Mouse (Mus musculus) forebrain, postnatal 0 days (tissue): ENCODE measurements around the gene Tpsb2. TPM values are rescaled to one million over a fixed set of nuclear protein-coding genes. Genes with fewer than 3 reads are reported as not detected.
A peak's percentile ranks its signal among the peaks of the same experiment; 100 is the strongest.

Source experiments
- ATAC-seq: fragments of 200-750 bp; cut with Nextera tagmentation; 2 replicates; pipeline ENCODE4 v1.8.0; 2017; ENCODE audit warnings: mild to moderate bottlenecking, moderate library complexity
- DNase-seq: peaks from one replicate; pipeline ENCODE4 v3.0.0-alpha.2; 2015
- H3K27ac ChIP-seq: fragments of 300-500 bp; sonication (generic); 2 replicates; pipeline ENCODE4 v1.5.1; 2014; ENCODE audit warnings: low read depth, mild to moderate bottlenecking, antibody characterized with exemption, low read length, moderate library complexity, mixed read lengths
- H3K27me3 ChIP-seq: fragments of 300-500 bp; sonication (generic); 2 replicates; pipeline ENCODE4 v1.6.1; 2014; ENCODE audit warnings: mild to moderate bottlenecking, low read length, mixed read lengths; ENCODE audit not compliant: insufficient read depth
- H3K36me3 ChIP-seq: fragments of 300-500 bp; sonication (generic); 2 replicates; pipeline ENCODE4 v1.6.1; 2014; ENCODE audit warnings: mild to moderate bottlenecking, moderate library complexity; ENCODE audit not compliant: insufficient read depth
- H3K4me1 ChIP-seq: fragments of 300-500 bp; sonication (generic); 2 replicates; pipeline ENCODE4 v1.6.1; 2014; ENCODE audit warnings: antibody characterized with exemption; ENCODE audit not compliant: insufficient read depth
- H3K4me2 ChIP-seq: fragments of 300-500 bp; sonication (generic); 2 replicates; pipeline ENCODE4 v1.6.1; 2014; ENCODE audit warnings: low read depth, mild to moderate bottlenecking, moderate library complexity
- H3K4me3 ChIP-seq: fragments of 300-500 bp; sonication (generic); 2 replicates; pipeline ENCODE4 v1.5.1; 2014; ENCODE audit warnings: low read depth, low read length, mixed read lengths
- H3K9ac ChIP-seq: fragments of 300-500 bp; sonication (generic); 2 replicates; pipeline ENCODE4 v1.6.1; 2014; ENCODE audit warnings: mild to moderate bottlenecking
- H3K9me3 ChIP-seq: fragments of 300-500 bp; sonication (generic); 2 replicates; pipeline ENCODE4 v1.6.1; 2016; ENCODE audit warnings: low read length
- CTCF ChIP-seq: sonication (generic); IDR thresholded peaks from 2 replicates; pipeline ENCODE4 v1.5.1; 2016; ENCODE audit warnings: antibody characterized with exemption, control low read depth, low read depth
- WGBS: fragments of 180-500 bp; shearing (Covaris S2); extraction: QIAGEN DNeasy Blood & Tissue Kit; methylation state at CpG from one replicate; pipeline ENCODE4 v1.1.7; 2014; 5-methylcytosine and 5-hydroxymethylcytosine counted together
- polyA plus RNA-seq: library from polyadenylated mRNA; unstranded; fragments of >200 nt; fragmentation: Nextera tagmentation; extraction: Ambion mirVana; gene quantifications from 2 replicates; pipeline ENCODE4 v1.2.1, GENCODE M21; 2015
- total RNA-seq: library from RNA; depleted of rRNA; stranded (reverse); fragments of >200 nt; gene quantifications from 2 replicates; pipeline ENCODE4 v1.2.3, GENCODE M21; 2014; rRNA removed

The Tpsb2 gene
- total RNA-seq (0.33 and 1.4 TPM in 2 replicates), polyA plus RNA-seq (3.8 and 4.2 TPM in 2 replicates)

DNA sequence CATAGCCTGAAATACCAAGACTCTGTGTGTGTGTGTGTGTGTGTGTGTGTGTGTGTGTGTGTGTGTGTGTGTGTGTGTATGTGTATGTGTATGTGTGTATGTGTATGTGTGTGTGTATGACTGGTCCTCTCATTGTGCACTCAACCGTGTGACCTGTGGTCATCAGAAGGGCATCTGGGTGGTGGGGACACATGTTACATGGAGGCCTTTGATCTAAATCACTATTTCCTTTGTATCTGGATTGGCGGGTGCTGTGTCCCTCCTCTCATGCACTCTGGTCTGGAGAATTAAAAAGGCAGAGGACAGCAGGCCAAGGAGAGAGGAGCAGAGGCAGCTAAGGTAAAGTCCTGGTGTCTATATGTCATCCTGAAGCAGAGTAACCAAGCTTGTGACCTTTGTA is at the start of gene Tpsb2:
Tpsb2 (plus strand) TSS at position 301 of the 400 bp plus-strand sequence.
- Histone ChIP-seq H3K36me3 (no peaks in the 10 kb centered on the region), H3K4me2 (no peak within 1 kb of the TSS), H3K27me3 (no peaks in the 10 kb centered on the region), H3K27ac (no peak within 1 kb of the TSS), H3K9ac (no peak within 1 kb of the TSS), H3K9me3 (no peaks in the 10 kb centered on the region), H3K4me3 (no peak within 1 kb of the TSS), H3K4me1 (no peaks in the 10 kb centered on the region)
- no peak for TF ChIP-seq CTCF
- 76% methylated on average over 2 of the region's 2 CpGs for WGBS
- ATAC-seq, result no peak
- DNase-seq, result no peak

DNA sequence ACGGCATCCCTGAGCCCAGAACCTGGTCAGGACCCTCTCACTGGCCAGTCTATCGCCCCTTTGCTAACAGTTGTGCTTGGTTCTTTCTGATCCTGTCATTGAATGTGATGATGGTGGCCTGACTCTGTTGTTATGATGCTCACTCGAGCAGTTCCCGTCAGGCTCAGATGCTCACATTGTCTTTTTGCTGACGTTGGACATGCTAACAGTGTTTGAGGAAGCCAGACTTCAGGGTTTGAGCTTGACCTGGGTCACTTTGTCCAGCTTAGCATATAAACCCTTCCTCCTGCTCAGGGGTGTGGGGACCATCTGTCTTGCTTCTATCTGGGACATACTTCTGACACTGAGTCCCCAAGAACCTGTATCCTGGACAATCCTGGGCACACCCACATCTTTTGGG is 47.8 kb upstream of the Tpsb2 start, which contains the start of gene Prss29:
Prss29 (plus strand) TSS at position 301 of the 400 bp plus-strand sequence.
- Histone ChIP-seq H3K9ac (no peak within 1 kb of the TSS), H3K27ac (no peak within 1 kb of the TSS), H3K4me1 (no peaks in the 10 kb centered on the region), H3K9me3 (no peaks in the 10 kb centered on the region), H3K4me2 (no peak within 1 kb of the TSS), H3K36me3 (no peaks in the 10 kb centered on the region), H3K4me3 (no peak within 1 kb of the TSS), H3K27me3 (no peaks in the 10 kb centered on the region)
- ATAC-seq (no peak), DNase-seq (no peak)
- TF ChIP-seq CTCF, result no peak
- WGBS, result 79% methylated on average over 5 of the region's 5 CpGs

DNA sequence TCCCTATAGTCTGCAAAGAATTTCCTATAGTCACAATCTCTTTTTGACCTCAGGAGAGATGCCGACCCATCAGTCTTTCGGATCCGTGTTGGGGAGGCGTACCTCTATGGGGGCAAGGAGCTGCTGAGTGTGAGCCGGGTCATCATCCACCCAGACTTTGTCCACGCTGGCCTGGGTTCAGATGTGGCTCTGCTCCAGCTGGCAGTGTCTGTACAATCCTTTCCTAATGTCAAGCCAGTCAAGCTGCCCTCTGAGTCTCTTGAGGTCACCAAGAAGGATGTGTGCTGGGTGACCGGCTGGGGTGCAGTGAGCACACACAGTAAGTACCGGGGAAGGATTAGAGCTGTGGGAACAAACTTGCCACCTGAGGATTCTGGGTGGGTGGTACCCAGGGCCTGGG is 45.3 kb upstream of the Tpsb2 start:
- DNase-seq (no peak), ATAC-seq (no peak)
- H3K9ac ChIP-seq, result no peak overlapping the region
- WGBS, result 93% methylated on average over 8 of the region's 8 CpGs
- H3K27me3 ChIP-seq, result no peaks in the 10 kb centered on the region
- no peaks in the 10 kb centered on the region for H3K36me3 ChIP-seq
- no peak for TF ChIP-seq CTCF
- no peaks in the 10 kb centered on the region for H3K4me1 ChIP-seq
- no peak overlapping the region for H3K4me3 ChIP-seq
- no peak overlapping the region for H3K27ac ChIP-seq
- no peak overlapping the region for H3K4me2 ChIP-seq
- H3K9me3 ChIP-seq, result no peaks in the 10 kb centered on the region

DNA sequence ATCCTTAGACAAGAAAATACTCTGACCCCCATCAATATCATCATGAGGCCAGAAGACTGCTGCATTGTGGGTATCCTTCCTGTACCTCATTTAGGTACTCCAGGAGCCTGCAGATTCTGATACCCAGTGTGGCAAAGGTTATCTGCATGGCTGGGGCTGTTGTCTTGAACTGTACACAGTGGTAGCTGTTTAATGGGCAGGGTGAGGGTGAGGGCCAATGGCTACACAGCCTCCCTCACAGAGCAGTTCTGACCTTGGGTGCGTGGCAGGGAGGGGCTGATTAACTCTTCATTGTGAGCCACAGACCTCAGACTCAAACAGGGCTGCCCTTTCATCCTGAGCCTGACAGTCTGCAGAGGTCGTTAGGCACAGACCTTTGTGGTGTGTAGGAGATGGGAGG is 43.2 kb upstream of the Tpsb2 start:
- no peak for TF ChIP-seq CTCF
- H3K9me3 ChIP-seq, result no peaks in the 10 kb centered on the region
- no peaks in the 10 kb centered on the region for H3K4me1 ChIP-seq
- 10% methylated on average over 2 of the region's 2 CpGs for WGBS
- H3K4me3 ChIP-seq, result no peak overlapping the region
- no peak for DNase-seq
- no peak overlapping the region for H3K27ac ChIP-seq
- no peak overlapping the region for H3K4me2 ChIP-seq
- H3K36me3 ChIP-seq, result no peaks in the 10 kb centered on the region
- no peak overlapping the region for H3K9ac ChIP-seq
- no peaks in the 10 kb centered on the region for H3K27me3 ChIP-seq
- ATAC-seq, result no peak

DNA sequence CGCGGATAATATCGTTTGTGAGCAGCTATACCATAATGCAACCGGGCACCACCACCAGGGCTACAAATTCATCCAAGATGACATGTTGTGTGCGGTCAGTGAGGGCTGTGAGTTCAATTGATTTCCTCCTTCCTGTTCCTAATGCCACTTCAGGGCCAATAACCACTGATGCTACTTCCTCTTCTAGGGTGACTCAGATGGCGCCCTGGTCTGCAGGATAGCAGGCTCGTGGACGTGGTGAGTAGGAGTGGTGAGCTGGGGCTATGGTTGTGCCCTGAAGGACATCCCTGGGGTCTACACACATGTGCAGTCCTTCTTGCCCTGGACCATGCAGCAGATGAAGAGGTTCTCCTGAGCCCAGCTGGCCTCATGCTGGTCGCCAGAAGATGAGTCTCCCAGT is 33.8 kb upstream of the Tpsb2 start:
- no peak for TF ChIP-seq CTCF
- no peak overlapping the region for H3K4me3 ChIP-seq
- no peaks in the 10 kb centered on the region for H3K4me1 ChIP-seq
- no peaks in the 10 kb centered on the region; the same call in 1 of the 2 replicates for H3K27me3 ChIP-seq
- ATAC-seq (no peak), DNase-seq (no peak)
- WGBS, result 87% methylated on average over 9 of the region's 9 CpGs
- no peak overlapping the region for H3K27ac ChIP-seq
- no peaks in the 10 kb centered on the region for H3K36me3 ChIP-seq
- no peaks in the 10 kb centered on the region for H3K9me3 ChIP-seq
- H3K9ac ChIP-seq, result no peak overlapping the region
- H3K4me2 ChIP-seq, result no peak overlapping the region

DNA sequence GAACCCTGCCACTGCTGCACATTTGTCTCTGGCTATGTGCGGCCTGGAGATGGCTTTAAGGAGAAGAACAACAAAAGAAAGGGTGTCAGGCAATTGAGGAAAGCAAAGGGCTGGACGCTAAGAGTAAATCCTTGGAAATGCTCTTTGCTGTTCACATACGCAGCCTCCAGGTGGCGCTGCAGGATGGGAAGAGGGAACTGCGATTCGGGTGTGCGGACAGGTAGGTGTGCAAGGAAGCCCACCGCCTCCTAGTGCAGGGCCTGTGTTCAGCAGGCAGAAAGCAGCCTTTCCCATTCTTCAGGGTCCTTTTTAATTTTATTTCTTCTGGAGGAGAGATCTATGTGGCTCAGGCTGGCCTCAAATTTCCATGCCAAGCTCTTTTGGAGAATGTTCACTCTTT is 32.2 kb upstream of the Tpsb2 start:
- WGBS, result 1% methylated on average over 8 of the region's 8 CpGs

DNA sequence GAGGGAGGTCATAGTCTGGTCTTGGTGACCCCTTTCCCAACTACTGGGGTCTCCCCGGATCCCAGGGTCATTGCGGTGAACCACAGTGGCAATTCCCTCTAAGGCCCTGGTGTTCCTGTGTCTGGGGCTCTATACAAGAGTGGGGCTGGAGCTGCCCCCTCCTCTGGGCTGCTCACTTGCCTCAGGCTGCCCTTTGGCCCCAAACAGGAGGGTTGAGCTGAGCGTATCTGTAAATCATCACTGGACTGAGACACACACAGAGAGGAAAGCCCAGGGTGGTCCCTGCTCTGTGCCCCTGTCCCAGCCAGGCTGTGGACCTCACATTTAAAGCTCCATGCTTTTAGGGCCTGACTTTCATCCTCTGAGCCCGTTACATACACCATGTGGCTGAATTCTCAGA is 27.9 kb upstream of the Tpsb2 start:
- H3K4me2 ChIP-seq, result no peak overlapping the region
- H3K4me3 ChIP-seq, result no peak overlapping the region
- no peak overlapping the region for H3K9ac ChIP-seq
- H3K4me1 ChIP-seq, result no peaks in the 10 kb centered on the region
- ATAC-seq (no peak), DNase-seq (no peak)
- H3K36me3 ChIP-seq, result no peaks in the 10 kb centered on the region
- no peak for TF ChIP-seq CTCF
- no peaks in the 10 kb centered on the region for H3K9me3 ChIP-seq
- 86% methylated on average over 4 of the region's 4 CpGs for WGBS
- H3K27me3 ChIP-seq, result no peaks in the 10 kb centered on the region
- H3K27ac ChIP-seq, result no peak overlapping the region

More for the DNA sequence above, 32.2 kb upstream of the Tpsb2 start:
- H3K27me3 ChIP-seq, result no peaks in the 10 kb centered on the region; the same call in 1 of the 2 replicates
- H3K4me1 ChIP-seq, result no peaks in the 10 kb centered on the region
- H3K9me3 ChIP-seq, result no peaks in the 10 kb centered on the region
- no peak overlapping the region for H3K9ac ChIP-seq
- H3K4me2 ChIP-seq, result no peak overlapping the region
- TF ChIP-seq CTCF, result peak; percentile 99
- H3K27ac ChIP-seq, result no peak overlapping the region
- peak; percentile 89 for DNase-seq
- H3K4me3 ChIP-seq, result no peak overlapping the region
- H3K36me3 ChIP-seq, result no peaks in the 10 kb centered on the region
- peak; percentile 82 for ATAC-seq

DNA sequence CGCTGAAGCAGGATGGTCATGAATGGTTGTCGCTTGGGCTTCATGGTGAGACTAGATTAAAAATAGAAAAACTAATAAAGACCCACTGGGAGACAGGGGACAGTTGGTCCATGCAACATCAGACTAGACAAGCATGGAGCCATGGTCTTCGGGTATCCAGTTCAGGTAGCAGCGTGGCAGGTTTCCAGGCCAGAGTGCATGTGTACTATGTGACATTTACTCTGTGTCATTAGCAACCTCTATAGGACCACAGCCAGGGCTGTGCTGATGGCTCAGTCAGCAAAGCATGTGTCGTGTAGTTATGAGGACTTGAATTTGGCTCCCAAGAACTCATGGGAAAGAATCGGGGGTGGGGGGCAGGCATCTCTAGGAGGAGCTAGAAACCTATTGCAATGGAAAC is 26.1 kb upstream of the Tpsb2 start:
- TF ChIP-seq CTCF, result no peak
- ATAC-seq (no peak), DNase-seq (no peak)
- no peaks in the 10 kb centered on the region for H3K9me3 ChIP-seq
- H3K4me1 ChIP-seq, result no peaks in the 10 kb centered on the region
- H3K4me2 ChIP-seq, result no peak overlapping the region
- no peak overlapping the region for H3K4me3 ChIP-seq
- no peak overlapping the region for H3K27ac ChIP-seq
- no peaks in the 10 kb centered on the region for H3K27me3 ChIP-seq
- no peaks in the 10 kb centered on the region for H3K36me3 ChIP-seq
- 81% methylated on average over 6 of the region's 6 CpGs for WGBS
- no peak overlapping the region for H3K9ac ChIP-seq
